Mouse (Mus musculus) right cerebral cortex, postnatal 14 days (tissue): ENCODE results near the gene Kif1b.
A peak's percentile ranks its signal among the peaks of the same experiment; 100 is the strongest.
"Not testable (repeated sequence)": the region's sequence is repeated elsewhere in the genome, so short reads cannot be mapped to it uniquely, and the experiment has no call there.

Source experiments
- DNase-seq: peaks from one replicate; pipeline ENCODE4 v3.0.0; 2022

The Kif1b gene

GRCm38 (mm10) chr4:149269026-149269425 is 38.5 kb downstream of the Kif1b start:
- DNase-seq: no peak

DNA sequence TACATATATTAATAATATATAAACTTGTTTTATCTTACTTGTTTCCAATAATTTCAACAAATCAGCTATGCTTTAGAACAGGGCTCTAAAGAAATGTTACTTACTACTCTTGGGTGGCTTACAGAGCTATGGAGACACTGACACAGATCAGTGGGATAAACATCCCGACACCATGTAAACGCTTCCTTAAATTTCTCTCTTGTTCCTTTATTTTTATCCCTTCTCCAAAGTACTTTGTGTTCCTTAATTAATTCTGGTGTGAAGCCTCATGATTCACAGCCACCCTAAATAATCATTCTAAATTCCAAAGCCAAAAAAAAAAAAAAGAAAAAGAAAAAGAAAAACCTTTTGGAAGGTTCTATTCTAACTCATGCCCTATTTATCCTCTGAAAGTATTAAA is 42.6 kb downstream of the Kif1b start:
- DNase-seq: no peak

DNA sequence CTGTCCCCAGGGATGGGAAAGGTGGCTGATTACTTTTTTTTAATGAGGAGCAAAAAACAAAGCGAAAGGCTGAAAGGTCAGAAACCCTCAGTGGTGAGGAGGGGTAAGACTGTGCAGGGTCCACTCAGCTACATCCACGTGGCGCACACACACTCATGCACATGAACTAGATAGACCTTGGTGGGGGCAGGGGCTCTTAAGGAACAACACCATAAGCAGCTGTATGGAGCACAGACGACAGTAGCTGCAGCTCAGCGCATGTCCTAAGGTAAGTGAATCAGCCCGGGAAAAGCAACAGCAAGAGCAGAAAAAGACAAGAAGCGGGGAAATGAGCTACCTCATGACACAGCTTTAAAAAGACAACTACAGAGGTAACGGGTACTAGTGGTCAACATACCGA is 44.3 kb downstream of the Kif1b start:
- no peak for DNase-seq

DNA sequence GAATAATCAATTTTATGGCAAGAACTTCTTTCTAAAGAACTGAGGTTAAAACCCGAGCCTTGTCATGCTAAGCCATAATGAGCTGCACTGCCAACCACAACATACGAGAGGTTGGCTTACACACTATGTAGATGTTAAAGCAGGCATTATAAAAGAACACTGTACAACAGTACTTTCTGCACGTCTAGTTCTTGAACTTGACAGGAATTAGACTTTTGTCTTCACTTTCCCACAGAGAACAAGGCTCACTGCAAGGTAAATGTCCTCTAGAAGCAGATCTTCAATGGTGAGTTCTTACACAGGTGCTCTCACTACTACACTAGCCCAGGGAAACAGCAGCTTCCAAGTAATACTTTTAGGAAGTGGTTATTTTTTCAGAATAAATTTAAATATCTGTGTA is 46.0 kb downstream of the Kif1b start:
- no peak for DNase-seq

GRCm38 (mm10) chr4:149260911-149261310 is 46.6 kb downstream of the Kif1b start:
- no peak for DNase-seq

GRCm38 (mm10) chr4:149259391-149260094 is 48.0 kb downstream of the Kif1b start:
- DNase-seq: no peak

GRCm38 (mm10) chr4:149258926-149259325 is 48.6 kb downstream of the Kif1b start:
- DNase-seq: no peak

DNA sequence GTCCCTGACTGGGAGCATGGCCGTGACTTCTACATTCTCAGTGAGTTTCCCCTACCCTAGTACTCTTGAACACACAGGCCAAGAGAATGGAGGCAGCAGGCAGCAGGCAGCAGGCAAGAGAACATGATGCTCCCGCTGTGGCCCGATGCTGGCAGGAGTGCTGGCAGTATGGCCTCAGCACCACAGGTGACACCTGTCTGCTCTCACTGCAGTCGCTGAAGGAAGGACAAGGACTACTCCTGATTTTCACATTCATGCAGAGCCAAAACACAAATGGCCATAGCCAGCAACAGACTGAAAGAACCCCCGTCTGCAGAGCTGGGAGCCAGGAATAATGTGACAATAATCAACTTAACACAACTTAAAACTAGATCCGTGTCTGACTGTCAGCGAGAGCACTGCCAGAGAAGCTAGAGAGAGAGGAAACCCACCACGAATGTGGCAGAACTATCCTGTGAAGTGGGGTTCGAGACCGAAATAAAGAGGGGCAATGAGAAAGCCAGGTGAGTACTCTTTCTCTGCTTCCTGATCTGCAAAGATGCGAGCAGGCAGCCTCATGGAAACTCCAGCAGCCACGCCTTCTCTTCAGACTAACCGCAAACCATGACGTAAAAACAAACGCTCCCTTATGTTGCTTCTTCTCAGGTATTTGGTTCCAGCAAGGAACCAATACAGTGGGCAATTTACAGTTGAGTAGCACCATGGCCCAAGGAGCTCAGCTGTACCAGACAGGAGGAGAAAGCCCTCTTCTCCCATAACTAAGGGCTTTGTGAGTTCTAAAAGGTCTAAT is 50.8 kb downstream of the Kif1b start:
- DNase-seq: no peak

DNA sequence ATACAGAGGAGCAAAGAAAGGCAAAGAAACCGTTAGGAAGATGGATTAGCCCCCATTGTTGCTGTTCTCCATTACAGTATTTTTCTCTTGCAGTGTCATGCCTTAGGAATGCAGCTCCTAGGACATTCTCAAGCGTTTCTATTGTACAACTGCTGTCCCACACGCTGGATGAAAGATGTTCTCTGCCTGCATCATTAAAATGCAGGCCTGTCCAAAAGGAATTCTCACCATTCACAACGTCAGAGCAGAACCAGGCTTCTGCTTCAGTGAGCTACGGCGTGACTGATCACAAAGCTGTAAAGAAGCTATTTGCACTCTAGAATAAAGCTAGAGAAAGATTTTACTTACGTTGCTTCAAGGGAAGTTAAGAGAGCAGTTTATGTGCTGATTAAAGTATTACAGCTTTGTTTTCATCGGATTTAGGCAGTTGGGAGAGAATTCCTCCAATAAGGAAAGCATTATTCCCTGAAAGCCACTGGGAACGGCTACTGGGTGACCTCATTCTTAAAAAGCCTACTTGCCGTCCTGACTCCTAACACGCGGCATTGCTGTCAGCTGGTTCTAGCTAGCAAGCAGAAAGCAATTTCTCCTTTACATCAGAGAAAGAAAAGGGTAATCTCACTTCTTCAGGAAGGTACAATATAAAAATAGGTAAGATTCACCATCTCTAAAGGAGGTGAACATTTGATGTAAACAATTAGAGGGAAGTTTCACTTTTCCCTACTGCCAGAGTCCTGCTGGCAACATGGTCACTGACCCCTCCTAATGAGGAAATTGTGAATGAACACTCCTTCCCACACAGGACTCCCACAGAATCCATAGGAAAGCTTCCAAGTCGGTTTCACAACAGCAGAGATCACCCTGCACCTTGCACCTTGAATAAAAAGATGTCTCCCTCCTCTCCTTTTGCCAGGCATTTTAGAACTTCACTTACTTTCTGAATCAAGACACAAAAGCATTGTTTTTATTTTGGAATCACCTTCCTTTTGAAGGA is 51.9 kb downstream of the Kif1b start:
- DNase-seq: no peak

DNA sequence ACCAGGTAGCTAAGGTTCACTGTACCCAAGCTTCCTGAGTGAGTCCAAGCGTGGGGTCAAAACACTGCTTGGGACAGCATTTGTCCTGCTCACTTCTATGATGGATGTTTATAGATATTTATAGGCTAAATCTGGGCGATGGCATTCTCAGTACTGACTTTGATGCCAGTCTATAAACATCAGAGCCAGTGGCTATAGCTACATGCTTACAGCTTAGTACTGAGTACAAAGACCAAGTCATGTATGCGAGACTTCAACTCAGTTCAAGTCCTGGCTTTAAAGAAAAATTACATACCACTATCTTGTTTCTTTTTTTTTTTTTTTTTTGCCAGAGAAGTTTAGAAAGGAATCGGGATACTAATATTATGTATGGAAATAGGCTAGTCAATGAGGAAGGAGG is 52.7 kb downstream of the Kif1b start:
- DNase-seq: no peak

GRCm38 (mm10) chr4:149249311-149249710 is 58.2 kb downstream of the Kif1b start:
- DNase-seq: no peak

- DNase-seq: no peak
Measured at GRCm38 (mm10) chr4:149247772-149248171, 59.7 kb downstream of the Kif1b start.

DNA sequence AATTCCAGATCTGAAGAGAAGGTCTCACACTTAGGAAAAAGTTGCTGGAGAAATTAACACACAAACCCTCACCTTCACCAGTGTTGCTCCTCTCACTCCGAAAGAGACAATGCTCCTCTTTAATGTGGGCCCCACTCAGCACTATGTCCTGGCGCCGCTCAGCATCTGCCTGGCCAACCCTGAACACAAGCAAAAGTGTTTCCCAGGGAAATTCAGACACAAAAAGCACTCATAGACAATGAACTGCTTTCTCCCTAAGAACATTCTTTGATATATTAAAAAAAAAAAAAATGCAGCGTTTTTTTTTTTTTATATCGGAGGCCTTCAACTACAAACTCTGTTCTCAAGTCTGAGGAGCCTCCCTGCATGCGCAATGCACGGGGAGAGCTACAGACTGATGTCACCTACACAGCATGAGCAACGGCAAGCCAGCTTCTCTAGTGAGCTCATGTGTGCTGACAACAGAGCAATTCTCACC is 60.3 kb downstream of the Kif1b start:
- peak; percentile 25 for DNase-seq

DNA sequence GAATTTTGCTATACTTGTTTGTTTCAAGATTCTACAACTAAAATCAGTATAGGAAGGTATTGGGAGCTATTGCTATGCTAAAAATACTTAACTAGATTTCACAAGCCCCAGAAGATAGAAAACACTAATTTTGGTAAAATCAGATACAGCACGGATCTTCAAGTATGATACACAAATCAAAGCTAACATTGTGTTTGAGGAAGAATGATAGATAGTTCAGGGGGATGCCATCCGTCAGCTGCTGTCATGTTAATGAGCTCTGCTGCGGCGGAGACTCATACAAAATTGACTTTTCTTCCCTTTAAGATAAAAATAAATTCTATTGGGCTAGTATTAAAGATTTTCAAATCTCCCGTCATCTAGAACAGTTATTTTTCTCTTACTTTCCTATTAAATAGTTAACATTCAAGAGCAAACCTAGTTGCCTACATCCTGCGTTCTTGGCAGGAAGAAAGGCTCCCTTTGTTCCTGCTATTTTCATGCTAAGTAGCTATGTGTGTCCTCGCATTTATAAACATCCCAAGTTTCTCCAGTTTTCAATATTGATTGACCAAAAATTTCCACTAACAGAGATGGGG is 60.8 kb downstream of the Kif1b start:
- DNase-seq: no peak

DNA sequence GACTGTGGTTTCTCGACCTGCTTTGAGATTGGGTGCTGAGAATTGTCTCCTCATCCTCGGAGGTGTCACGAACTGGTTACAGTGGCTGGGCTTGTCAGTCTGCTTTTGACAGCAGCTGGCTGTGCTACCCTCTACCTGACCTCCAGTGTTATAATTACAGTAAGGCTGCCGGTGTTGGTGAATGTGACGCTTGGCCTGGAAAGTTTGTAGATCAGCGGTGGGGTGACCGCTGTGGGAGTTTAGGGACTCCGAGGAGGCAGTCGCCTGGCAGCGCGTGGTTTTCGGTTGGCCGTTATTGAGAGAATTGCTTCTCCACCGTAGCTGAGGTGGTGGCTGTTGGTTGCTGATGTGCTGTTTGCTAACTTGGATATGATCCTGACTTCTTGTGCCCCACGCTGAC is 70.5 kb downstream of the Kif1b start:
- no peak for DNase-seq

- no peak for DNase-seq
Measured at GRCm38 (mm10) chr4:149233938-149234337, 73.6 kb downstream of the Kif1b start.

DNA sequence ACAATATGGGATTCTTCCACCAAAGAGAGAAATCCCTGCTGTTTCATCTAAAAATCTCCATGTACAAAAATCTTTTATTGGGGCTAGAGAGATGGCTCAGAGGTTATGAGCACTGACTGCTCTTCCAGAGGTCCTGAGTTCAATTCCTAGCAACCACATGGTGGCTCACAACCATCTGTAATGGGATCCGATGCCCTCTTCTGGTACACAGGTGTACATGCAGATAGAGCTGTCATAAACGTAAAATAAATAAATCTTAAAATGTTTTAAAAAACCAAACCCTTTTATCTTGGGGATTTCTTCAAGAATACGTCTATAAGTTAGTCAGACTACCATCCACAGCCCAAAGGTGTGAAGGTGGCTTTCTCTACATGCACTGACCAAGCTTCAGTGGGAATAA is 78.8 kb downstream of the Kif1b start:
- not testable (repeated sequence) for DNase-seq

- no peak for DNase-seq
Measured at GRCm38 (mm10) chr4:149228256-149228655, 79.2 kb downstream of the Kif1b start.

DNA sequence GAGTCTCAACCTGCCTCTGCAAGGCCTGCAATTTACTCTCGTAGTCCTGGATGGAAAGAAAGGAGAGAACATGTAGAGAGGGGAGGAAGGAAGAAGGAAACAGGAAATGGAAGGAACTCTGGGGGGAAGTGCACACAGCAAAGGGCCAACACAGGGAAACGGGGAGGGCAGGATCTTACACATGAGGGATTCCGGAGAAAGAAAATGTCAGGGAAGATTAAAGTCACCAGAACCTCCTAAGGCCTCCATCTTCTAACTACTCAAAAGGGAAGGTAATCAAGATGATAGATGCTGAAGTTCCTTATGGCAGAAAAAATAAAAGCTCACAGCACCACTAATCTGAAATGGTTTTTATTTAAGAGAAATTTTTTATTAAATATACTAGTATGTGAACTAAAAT is 81.2 kb downstream of the Kif1b start:
- no peak for DNase-seq

- DNase-seq: no peak
Measured at GRCm38 (mm10) chr4:149223453-149223852, 84.0 kb downstream of the Kif1b start.

- no peak for DNase-seq
Measured at GRCm38 (mm10) chr4:149220481-149220880, 87.0 kb downstream of the Kif1b start.

DNA sequence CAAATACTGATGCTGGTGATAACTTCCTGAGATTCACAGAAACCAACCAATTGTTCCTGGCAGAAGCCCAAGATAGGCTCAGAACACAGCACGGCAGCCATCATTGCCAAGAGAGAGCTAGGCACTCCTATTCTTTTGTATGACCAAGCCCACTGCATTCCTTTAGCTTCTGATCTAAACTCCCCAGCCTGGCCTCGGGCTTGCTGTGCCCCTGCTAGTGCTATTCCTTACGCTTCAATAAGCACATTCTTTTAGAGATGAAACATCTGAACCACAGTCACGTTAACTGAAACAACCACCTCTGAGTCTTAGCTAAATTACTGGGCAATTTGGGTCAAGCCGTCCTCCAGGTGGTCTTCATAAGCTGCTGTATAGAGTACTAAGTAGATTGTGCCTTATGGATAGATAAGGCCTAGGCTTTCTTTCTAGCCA is 87.4 kb downstream of the Kif1b start:
- no peak for DNase-seq
